Mouse (Mus musculus) heart, embryonic 16.5 days (tissue): ENCODE results near the gene Gnai2. TPM values are rescaled to one million over a fixed set of nuclear protein-coding genes. Genes with fewer than 3 reads are reported as not detected.

Experiments used
- ATAC-seq: fragments of 200-750 bp; cut with Nextera tagmentation; replicated peaks from 2 replicates; pipeline ENCODE4 v1.8.0; 2017; ENCODE audit warnings: moderate number of reproducible peaks; ENCODE audit not compliant: insufficient read depth, low FRiP score; ENCODE audit errors: extremely low read depth
- H3K27ac ChIP-seq: fragments of 300-500 bp; sonication (generic); 2 replicates; pipeline ENCODE4 v1.5.1; 2014; ENCODE audit warnings: mild to moderate bottlenecking, low read length, control low read depth, moderate library complexity
- H3K27me3 ChIP-seq: fragments of 300-500 bp; sonication (generic); 2 replicates; pipeline ENCODE4 v1.6.1; 2014; ENCODE audit warnings: low read length, mixed read lengths; ENCODE audit not compliant: control insufficient read depth, insufficient read depth
- H3K36me3 ChIP-seq: fragments of 300-500 bp; sonication (generic); 2 replicates; pipeline ENCODE4 v1.6.1; 2014; ENCODE audit not compliant: control insufficient read depth, insufficient read depth
- H3K4me1 ChIP-seq: fragments of 300-500 bp; sonication (generic); 2 replicates; pipeline ENCODE4 v1.6.1; 2014; ENCODE audit warnings: low read length, mixed read lengths; ENCODE audit not compliant: control insufficient read depth, insufficient read depth
- H3K4me2 ChIP-seq: fragments of 300-500 bp; sonication (generic); 2 replicates; pipeline ENCODE4 v1.6.1; 2014; ENCODE audit warnings: low read depth, mild to moderate bottlenecking, control low read depth, low read length
- H3K4me3 ChIP-seq: fragments of 300-500 bp; sonication (generic); 2 replicates; pipeline ENCODE4 v1.5.1; 2014; ENCODE audit warnings: mild to moderate bottlenecking, control low read depth, low read length
- H3K9ac ChIP-seq: fragments of 300-500 bp; sonication (generic); 2 replicates; pipeline ENCODE4 v1.6.1; 2014; ENCODE audit warnings: low read length, control low read depth
- H3K9me3 ChIP-seq: fragments of 300-500 bp; sonication (generic); replicated peaks from 2 replicates; pipeline ENCODE4 v1.6.1; 2016; ENCODE audit warnings: low read length; ENCODE audit not compliant: control insufficient read depth
- WGBS: fragments of 180-500 bp; shearing (Covaris S2); extraction: QIAGEN DNeasy Blood & Tissue Kit; methylation state at CpG from one replicate; pipeline ENCODE4 v1.1.7; 2014; 5-methylcytosine and 5-hydroxymethylcytosine counted together
- polyA plus RNA-seq: library from polyadenylated mRNA; unstranded; fragments of >200 nt; fragmentation: Nextera tagmentation; extraction: Ambion mirVana; gene quantifications from 2 replicates; pipeline ENCODE4 v1.2.1, GENCODE M21; 2015

Gnai2 gene
- polyA plus RNA-seq, 1 experiment from 2014 or later, result 458 TPM

DNA sequence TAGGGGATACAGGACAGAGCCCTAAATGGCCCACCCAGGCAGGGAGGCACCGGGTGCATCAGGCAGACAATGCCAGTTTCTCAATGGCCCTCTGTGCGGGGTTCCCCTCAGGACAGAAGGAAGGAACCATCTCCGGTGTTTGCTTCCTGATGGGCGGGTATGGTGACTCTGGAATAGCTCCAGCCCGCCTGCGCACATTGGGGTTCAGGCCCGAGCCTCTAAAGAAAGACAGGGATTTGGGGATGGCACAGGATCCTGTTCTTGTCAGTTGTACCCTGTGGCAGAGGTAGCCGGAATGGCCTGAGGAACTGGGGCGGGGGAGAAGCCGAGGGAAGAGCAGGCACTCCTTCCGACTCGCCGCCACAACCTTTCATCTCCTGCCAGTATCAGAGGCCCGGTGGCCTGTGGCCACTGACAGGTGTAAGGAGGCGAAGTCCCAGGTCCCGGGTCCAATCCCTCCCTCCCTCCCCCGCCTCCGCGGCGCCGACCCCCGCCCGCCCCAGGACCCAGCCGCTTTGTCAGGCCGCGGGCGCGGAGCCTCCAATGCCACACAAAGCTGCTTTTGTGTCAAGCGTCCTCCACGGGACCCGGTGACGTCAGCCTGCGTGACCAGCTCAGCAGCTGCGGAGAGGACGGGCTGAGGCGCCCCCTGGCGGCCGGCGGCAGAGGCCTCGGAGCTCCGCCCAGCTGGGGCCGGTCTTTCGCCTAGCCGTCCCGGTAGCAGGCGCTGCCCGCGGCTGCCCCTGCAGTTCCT is 22.8 kb downstream of the Gnai2 start:
- 6% methylated on average over 48 of the region's 48 CpGs for WGBS
- H3K9me3 ChIP-seq, result no peaks in the 10 kb centered on the region
- ATAC-seq, result peak; percentile 90
- H3K4me3 ChIP-seq, result peak overlapping the region; percentile 54
- peak overlapping the region; percentile 94 for H3K27ac ChIP-seq
- peaks cover 47% of the 10 kb centered on the region for H3K4me1 ChIP-seq
- H3K36me3 ChIP-seq, result peaks cover 23% of the 10 kb centered on the region
- peak overlapping the region; percentile 89 for H3K9ac ChIP-seq
- H3K4me2 ChIP-seq, result peak overlapping the region; percentile 85
- H3K27me3 ChIP-seq, result no peaks in the 10 kb centered on the region

DNA sequence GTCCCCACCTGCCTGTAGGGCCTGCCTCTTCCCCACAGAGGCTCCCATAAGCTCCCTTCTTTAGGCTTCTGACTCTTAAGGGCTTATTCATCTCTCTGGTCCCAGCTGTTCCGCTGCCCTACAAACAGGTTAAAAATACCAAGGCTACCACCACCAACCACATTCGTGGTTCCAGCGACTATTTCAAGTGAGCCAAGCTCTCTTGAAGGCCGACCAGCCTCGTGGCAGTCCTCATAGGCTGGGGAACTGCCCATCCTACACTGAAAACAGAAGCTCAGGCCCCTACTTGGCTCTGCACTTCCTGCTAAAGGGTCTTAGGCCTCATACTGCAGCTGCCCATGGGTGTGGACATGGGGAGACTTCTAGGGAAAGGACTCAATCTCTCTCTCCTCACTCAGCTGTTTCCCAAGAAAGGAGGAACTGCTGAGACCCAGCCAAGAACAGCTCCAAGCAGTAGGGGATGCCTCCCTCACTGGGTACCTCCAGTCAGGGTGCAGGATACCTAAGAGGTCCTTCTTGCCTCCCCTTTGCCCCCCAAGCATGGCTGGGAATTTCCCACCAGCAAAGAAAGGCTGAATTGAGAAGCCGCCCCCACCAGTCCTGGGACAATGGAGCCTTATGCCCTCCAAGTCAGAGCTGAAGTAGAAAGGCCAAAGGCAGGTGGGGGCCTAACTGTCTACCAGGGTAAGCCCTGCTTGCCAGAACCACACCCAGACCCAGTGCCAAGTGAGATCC is 23.5 kb downstream of the Gnai2 start:
- H3K9ac ChIP-seq, result peak overlapping the region; percentile 89
- ATAC-seq, result 0 out of 2 replicates have a peak, but pooled peaks have one; percentile 2
- 49% methylated on average over 6 of the region's 6 CpGs for WGBS
- H3K4me3 ChIP-seq, result peak overlapping the region; percentile 54
- H3K4me2 ChIP-seq, result peak overlapping the region; percentile 85
- H3K27me3 ChIP-seq, result no peaks in the 10 kb centered on the region
- peaks cover 19% of the 10 kb centered on the region for H3K36me3 ChIP-seq
- no peaks in the 10 kb centered on the region for H3K9me3 ChIP-seq
- H3K4me1 ChIP-seq, result peaks cover 53% of the 10 kb centered on the region
- peak overlapping the region; percentile 94 for H3K27ac ChIP-seq

DNA sequence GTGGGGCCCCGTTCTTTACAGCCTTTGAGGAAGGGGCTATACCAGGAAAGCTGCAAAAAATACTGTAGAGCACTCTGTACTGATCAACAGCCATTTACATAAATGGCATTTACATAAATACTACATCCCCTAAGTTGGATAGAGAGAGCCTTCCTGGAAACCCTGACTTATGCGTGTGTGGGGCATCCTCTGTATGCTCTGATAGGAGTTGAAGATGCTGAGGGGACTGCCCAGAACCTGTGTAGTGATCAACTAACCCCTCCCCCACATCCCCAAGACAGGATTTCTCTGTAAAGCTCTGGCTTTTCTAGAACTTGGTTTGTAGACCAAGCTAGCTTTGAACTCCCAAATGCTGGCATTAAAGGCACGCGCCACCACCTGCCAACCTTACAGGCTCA is 25.7 kb downstream of the Gnai2 start:
- peak overlapping the region; percentile 21; the same call in 1 of the 2 replicates for H3K27ac ChIP-seq
- H3K9ac ChIP-seq, result peak overlapping the region; percentile 6; the same call in 1 of the 2 replicates
- H3K27me3 ChIP-seq, result no peaks in the 10 kb centered on the region
- H3K4me1 ChIP-seq, result peaks cover 62% of the 10 kb centered on the region
- no peak for ATAC-seq
- no peak overlapping the region for H3K4me3 ChIP-seq
- H3K36me3 ChIP-seq, result no peaks in the 10 kb centered on the region
- H3K9me3 ChIP-seq, result no peaks in the 10 kb centered on the region
- WGBS, result 71% methylated on average over 4 of the region's 4 CpGs
- no peak overlapping the region for H3K4me2 ChIP-seq

DNA sequence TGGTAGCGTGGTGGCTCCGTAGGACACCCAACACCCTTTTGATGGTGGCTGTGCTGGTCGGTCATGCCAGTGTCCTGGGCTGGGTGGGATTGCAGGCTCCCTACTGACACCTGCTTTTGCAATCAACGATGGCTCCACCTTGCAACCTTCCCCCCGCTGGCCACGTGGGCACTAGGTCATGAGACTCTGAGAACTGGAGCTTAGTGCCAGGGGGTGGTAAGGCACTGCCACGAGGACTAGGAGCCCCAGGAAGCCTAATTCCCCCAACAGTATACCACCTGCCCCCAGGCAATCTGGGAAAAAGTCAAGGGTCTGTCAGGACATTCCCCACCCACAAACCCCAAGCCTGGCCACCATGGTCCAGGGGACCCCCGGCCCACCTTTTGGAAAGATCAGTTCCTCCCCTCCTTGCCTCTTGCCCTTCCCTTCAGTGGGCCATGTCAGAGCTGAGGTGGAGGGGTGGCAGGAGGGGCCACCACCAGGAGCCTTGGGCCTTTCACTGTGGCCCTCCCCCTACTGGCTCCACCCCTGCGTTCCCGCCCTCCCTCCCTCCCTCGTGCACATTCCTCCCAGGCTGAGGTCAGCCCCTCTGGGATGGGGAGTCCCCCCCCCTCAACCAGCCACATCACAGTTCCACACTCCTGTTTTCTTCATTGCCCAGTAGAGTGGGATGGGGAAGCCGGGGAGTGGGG is 26.3 kb downstream of the Gnai2 start, which contains the start of gene Sema3b:
Gene Sema3b, minus strand, starts transcription at position 489 of the 692 bp plus-strand sequence.
- Histone ChIP-seq H3K9me3 (no peaks in the 10 kb centered on the region), H3K27ac (peak within 1 kb of the TSS; percentile 75), H3K4me3 (0 out of 2 replicates have a peak within 1 kb of the TSS, but pooled peaks have one; percentile 4), H3K4me2 (peak within 1 kb of the TSS; percentile 60), H3K4me1 (peaks cover 62% of the 10 kb centered on the region), H3K27me3 (no peaks in the 10 kb centered on the region), H3K9ac (peak within 1 kb of the TSS; percentile 66), H3K36me3 (no peaks in the 10 kb centered on the region)
- ATAC-seq, result 0 out of 2 replicates have a peak, but pooled peaks have one; percentile 2
- WGBS, result 48% methylated on average over 12 of the region's 12 CpGs

DNA sequence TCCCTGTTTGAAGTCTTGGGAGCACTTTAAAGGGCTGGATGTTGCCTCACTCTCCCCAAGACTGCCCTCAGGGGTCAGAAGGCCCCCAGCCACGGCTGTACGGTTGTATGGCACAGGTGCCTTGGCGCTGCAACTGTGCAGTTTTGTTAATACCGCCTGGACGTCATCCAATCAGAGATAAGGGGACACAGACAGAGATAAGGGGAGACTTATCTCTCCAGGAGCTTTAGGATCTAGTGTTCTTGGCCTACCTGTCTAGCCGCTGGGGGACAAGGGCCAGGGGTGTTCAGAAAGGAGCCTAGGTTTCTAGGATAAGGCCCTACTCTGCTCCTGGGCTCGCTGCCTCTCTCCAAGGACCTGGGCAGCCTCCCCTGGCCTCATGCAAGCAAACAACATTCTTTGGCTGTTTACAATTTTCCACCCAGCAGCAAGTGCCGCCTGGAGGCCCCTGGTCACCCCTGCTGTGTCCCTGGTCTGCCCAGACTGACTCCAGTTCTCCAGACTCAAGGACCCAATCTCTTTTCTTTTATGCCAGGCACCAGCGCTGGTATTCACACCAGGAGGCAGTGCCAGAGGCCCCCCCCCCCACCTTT is 27.4 kb downstream of the Gnai2 start:
- peaks cover 58% of the 10 kb centered on the region for H3K4me1 ChIP-seq
- H3K4me3 ChIP-seq, result peak overlapping the region; percentile 11; the same call in 1 of the 2 replicates
- H3K9me3 ChIP-seq, result no peaks in the 10 kb centered on the region
- peak overlapping the region; percentile 60 for H3K4me2 ChIP-seq
- peak overlapping the region; percentile 66 for H3K9ac ChIP-seq
- peak overlapping the region; percentile 75 for H3K27ac ChIP-seq
- no peak for ATAC-seq
- H3K36me3 ChIP-seq, result no peaks in the 10 kb centered on the region
- 26% methylated on average over 9 of the region's 9 CpGs for WGBS
- no peaks in the 10 kb centered on the region for H3K27me3 ChIP-seq

DNA sequence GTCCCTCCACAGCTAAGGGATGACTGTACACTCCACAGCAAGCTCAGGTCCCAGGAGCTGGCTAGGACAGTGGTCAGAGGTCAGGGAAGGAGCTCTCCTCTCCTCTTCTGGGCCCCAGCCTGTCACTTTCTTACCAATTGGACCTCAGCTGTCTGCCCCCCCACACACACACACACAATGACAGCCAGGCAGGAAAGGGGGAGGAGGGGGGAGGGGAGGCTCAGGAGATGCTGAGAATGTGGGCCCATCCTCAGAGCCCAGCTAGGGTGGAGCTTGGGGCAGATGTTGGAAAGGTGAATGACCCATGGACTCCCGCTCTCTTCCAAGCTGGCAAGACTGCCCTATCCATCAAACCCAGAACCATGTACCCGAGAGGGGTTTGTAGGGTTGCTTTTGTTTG is 28.1 kb downstream of the Gnai2 start:
- WGBS, result 64% methylated on average over 2 of the region's 2 CpGs
- Histone ChIP-seq H3K4me3 (peak overlapping the region; percentile 39), H3K9ac (peak overlapping the region; percentile 66), H3K4me2 (peak overlapping the region; percentile 60), H3K4me1 (peaks cover 59% of the 10 kb centered on the region), H3K27me3 (no peaks in the 10 kb centered on the region), H3K36me3 (no peaks in the 10 kb centered on the region), H3K27ac (peak overlapping the region; percentile 75), H3K9me3 (no peaks in the 10 kb centered on the region)
- ATAC-seq, result no peak

DNA sequence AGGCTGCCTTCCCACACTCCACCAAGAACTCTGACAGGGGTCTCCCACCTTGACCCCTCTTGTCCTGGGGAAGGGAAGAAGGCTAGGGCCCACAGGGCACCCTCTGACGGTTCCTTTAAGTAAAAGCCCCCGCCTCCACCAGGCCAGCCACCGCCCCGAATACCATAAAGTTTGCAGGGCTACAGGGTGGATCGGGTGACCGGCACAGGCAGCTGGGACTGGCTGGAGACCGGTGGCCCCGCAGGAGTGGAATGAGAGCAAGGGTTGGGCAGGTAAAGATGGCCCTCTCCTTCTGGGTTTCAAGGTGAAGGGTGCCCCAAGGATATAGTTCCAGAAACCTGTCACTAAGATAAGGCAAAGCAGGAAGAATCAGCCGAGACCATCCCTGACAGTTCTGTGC is 28.6 kb downstream of the Gnai2 start:
- no peak for ATAC-seq
- peak overlapping the region; percentile 66 for H3K9ac ChIP-seq
- H3K4me3 ChIP-seq, result peak overlapping the region; percentile 39
- peak overlapping the region; percentile 60 for H3K4me2 ChIP-seq
- WGBS, result 22% methylated on average over 9 of the region's 9 CpGs
- peak overlapping the region; percentile 59 for H3K27ac ChIP-seq
- H3K36me3 ChIP-seq, result no peaks in the 10 kb centered on the region
- no peaks in the 10 kb centered on the region for H3K27me3 ChIP-seq
- no peaks in the 10 kb centered on the region for H3K9me3 ChIP-seq
- H3K4me1 ChIP-seq, result peaks cover 55% of the 10 kb centered on the region

DNA sequence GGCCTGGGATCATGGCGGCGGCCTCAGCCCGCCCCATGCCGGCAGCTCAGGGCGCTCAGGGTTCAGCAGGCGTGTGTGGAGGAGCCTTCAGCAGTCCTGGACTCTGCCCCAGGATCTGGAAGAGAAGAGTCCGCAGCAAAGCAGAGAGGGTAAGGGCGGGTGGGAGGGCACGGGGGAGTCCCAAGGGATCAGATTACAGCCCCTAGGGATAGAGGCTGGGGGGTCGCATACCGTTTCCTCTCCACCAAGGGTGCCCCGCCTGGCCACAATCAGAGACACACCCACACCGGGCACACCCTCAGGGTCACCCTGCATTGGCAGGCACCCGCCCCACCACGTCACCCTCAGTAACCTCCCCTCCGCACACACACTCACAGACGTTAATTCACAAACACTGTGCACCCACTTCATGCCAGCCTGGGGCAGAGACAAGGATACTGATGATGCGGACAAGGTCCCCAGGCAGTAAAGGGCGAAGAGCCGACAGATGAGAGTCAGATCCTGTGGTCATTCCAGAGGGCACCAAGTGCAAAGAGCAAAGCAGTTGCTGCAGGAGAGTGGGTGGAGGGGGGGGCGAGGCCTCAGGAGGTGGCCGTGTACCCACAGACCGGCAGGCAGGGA is 30.0 kb downstream of the Gnai2 start:
- H3K27me3 ChIP-seq, result no peaks in the 10 kb centered on the region
- H3K4me2 ChIP-seq, result peak overlapping the region; percentile 33
- ATAC-seq, result no peak
- H3K27ac ChIP-seq, result peak overlapping the region; percentile 36
- 49% methylated on average over 23 of the region's 23 CpGs for WGBS
- peak overlapping the region; percentile 60 for H3K9ac ChIP-seq
- no peaks in the 10 kb centered on the region for H3K9me3 ChIP-seq
- H3K36me3 ChIP-seq, result no peaks in the 10 kb centered on the region
- peaks cover 44% of the 10 kb centered on the region for H3K4me1 ChIP-seq
- peak overlapping the region; percentile 15; the same call in 1 of the 2 replicates for H3K4me3 ChIP-seq
